Mouse (Mus musculus): Measurements from ENCODE around the gene Zmynd10. TPM values are rescaled to one million over a fixed set of nuclear protein-coding genes. Genes with fewer than 3 reads are reported as not detected.

The Zmynd10 gene
- total RNA-seq, 2 experiments from 2014 or later, result 1.0 to 1.1 TPM

- DNase-seq (ENCODE audit: low spot score in 2 of 2), result no peak
These were observed 7.2 kb upstream of the Zmynd10 start for GRCm38 (mm10) chr9:107539940-107540339.

- DNase-seq (ENCODE audit: low spot score in 2 of 2), result no peak
These were observed 6.7 kb upstream of the Zmynd10 start for GRCm38 (mm10) chr9:107540420-107540819.

GRCm38 (mm10) chr9:107541005-107541404 lies 6.1 kb upstream of the Zmynd10 start:
- no peak for DNase-seq (ENCODE audit: low spot score in 2 of 2)

DNA sequence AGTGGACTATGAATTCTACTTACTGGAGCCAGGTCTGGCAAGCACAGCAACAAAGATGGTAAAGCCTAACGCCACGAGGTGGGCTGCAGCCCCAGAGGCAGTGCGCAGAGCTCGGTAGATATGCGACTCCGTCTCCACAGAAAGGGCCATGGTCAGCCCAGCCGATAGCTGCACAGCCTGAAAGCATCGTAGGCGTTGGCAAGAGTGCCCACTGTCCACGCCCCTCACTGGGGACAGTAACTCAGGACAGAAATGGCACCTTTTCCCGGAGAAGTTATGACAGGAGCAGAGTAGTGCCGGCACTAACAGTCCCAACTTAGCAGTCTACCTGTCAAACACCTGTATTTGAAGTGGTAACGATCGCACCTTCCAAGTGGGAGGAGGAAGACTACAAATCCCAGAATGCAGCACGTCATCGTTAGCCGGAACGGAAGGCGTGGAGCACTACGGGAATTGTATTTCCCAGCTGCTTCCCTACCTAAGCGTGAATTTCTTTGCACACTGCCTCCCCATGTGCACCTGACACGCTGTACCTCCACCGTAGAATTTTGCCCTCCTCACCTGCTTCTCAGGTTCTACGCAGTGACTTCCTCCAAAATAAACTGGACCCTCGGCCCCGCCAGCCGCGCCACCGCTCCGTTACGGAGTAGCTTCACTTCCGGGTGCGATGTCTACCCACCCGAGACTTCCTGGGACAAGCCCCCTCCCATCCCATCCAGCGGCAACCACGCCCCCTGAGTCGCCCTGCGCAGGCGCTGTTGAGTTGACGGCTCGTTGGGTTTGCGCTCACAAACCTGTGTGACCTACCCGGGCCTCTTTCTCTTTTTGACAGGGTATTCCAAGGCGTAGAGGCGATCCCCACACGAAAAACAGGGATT lies 5.4 kb upstream of the Zmynd10 start, which contains the start of the genes Cyb561d2 and Nprl2:
Cyb561d2 (minus strand) TSS at position 720 of the 878 bp plus-strand sequence.
Nprl2 (plus strand) TSS at position 753 of the 878 bp plus-strand sequence.
- peak; percentile 93 for DNase-seq (ENCODE audit: low spot score in 2 of 2)

DNA sequence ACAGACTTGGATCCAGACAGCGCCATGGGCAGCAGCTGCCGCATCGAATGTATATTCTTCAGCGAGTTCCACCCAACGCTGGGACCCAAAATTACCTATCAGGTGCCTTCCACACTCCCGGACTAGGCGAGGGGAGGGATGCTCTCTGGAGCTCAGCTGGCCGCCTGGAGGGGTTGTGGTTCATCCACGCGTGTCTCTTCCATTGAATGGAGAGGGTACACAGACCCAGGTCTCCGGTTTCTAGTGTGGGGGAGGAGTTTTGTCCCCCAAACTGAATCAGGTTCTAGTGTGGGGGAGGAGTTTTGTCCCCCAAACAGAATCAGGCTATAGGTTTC lies 4.8 kb upstream of the Zmynd10 start:
- DNase-seq (ENCODE audit: low spot score in 2 of 2), result no peak

DNA sequence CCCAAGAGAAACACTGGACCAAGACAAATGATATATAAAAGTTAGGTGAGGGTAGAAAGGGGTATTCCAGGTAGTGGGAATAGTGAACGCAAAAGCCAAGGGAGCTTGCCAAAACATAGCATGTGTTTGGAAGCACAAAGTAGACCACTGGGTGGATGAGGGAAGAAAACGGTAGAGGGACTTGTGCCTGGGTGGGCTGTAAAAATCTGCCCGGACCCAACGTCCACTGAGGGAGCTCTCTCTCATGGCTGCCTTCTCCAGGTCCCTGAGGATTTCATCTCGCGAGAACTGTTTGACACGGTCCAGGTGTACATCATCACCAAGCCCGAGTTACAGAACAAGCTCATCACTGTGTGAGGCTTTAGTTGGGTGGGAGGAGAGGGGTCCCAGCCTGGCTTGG lies 4.4 kb upstream of the Zmynd10 start:
- no peak for DNase-seq (ENCODE audit: low spot score in 2 of 2)

GRCm38 (mm10) chr9:107543299-107543698 lies 3.8 kb upstream of the Zmynd10 start:
- DNase-seq (ENCODE audit: low spot score in 2 of 2), result no peak

DNA sequence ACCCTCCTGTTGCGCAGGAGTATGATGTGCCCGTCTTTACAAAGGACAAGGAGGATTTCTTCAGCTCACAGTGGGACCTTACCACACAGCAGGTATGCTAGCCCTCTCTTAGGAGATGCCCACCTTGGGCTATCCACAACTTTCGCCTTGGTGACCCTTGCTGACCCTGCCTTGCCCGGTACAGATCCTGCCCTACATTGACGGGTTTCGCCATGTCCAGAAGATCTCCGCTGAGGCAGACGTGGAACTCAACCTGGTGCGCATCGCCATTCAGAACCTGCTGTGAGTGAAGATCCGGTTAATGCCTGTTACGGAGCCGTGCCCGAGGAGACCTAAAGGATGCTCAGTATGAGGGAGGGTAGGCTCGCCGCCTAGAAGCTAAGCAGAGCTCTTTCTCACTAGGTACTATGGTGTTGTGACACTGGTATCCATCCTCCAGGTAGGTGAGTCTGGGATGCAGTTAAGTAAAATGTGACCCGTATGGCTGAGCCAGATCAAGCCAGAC lies 2.9 kb upstream of the Zmynd10 start:
- no peak for DNase-seq (ENCODE audit: low spot score in 2 of 2)

DNA sequence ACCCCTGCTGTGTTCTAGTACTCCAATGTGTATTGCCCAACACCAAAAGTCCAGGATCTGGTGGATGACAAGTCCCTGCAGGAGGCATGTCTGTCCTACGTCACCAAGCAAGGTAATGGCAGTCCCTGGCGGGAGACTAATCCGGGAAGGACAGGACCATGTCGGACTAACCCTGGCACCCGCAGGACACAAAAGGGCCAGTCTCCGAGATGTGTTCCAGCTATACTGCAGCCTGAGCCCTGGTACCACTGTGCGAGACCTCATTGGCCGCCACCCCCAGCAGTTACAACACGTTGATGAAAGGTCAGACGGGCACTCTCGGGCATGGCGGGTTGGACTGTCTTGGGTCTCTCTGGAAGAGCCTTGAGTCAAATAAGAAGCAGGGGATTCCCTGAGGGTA lies 2.4 kb upstream of the Zmynd10 start:
- no peak for DNase-seq (ENCODE audit: low spot score in 2 of 2)

DNA sequence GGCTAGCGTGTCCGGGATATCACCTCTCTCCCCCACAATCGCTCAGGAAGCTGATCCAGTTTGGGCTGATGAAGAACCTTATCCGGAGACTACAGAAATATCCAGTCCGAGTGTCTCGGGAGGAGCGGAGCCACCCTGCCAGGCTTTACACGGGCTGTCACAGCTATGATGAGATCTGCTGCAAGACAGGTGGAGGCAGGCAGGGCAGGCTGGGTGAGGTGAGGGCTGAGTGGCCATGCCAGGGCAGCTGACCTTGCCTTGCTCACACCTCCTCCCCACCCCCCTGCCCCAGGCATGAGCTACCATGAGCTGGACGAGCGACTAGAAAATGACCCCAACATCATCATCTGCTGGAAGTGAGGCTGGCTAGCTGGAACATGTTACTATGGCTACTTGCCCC lies 1.9 kb upstream of the Zmynd10 start:
- DNase-seq (ENCODE audit: low spot score in 2 of 2), result no peak

- peak; percentile 77 to 79 for DNase-seq (ENCODE audit: low spot score in 2 of 2)
These were observed 1.5 kb upstream of the Zmynd10 start for GRCm38 (mm10) chr9:107545602-107546001.

DNA sequence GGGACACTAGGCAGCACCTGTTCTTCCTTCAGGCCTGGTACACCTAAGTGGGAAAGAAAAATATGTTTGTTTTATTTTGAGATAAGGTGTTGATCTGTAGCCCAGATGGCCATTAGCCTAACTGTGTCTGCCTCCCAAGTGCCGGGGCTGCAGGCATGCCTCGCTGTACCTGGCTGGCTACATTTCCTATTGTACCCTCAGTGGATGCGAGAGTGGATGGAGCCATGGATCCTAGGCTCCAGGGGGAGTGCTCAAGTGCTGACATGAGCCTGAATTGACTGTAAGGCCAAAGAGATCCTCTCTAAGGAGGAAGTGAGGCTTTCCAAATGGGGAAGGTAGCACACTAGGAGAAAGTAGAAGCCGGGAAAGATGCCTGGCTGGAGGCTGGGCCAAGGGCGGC lies 859 bp downstream of the Zmynd10 start:
- DNase-seq (ENCODE audit: low spot score in 2 of 2), result no peak

GRCm38 (mm10) chr9:107548820-107549219 lies 1.7 kb downstream of the Zmynd10 start:
- DNase-seq (ENCODE audit: low spot score in 2 of 2), result no peak

GRCm38 (mm10) chr9:107549297-107550074 lies 2.4 kb downstream of the Zmynd10 start:
- no peak for DNase-seq (ENCODE audit: low spot score in 2 of 2)

DNA sequence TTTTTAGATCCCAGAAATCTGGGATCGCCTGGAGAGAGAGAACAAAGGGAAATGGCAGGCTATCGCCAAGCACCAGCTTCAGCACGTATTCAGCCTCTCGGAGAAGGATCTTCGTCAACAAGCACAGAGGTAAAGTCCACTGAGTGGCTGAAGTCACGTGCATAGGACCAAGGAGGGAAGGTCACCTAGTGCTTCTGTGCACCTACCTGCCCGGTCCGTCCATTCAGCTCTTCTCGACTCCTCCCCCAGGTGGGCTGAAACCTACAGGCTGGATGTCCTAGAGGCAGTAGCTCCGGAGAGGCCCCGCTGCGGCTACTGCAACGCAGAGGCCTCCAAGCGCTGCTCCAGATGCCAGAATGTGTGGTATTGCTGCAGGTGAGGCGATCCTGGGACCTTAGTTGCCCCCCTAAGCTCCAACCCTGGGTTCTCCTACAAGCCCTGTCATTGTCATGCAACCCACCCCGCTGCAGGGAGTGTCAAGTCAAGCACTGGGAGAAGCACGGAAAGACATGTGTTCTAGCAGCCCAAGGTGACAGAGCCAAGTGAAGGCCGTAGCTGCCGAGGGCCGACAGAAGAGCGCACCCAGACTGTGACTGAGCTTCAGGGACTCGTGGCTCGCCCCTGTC lies 3.5 kb downstream of the Zmynd10 start:
- no peak for DNase-seq (ENCODE audit: low spot score in 2 of 2)

GRCm38 (mm10) chr9:107551117-107551889 lies 4.2 kb downstream of the Zmynd10 start, which contains the start of gene Rassf1:
Gene Rassf1, plus strand, starts transcription at chr9:107551555.
- peak; percentile 64 to 72 for DNase-seq (ENCODE audit: low spot score in 2 of 2)

DNA sequence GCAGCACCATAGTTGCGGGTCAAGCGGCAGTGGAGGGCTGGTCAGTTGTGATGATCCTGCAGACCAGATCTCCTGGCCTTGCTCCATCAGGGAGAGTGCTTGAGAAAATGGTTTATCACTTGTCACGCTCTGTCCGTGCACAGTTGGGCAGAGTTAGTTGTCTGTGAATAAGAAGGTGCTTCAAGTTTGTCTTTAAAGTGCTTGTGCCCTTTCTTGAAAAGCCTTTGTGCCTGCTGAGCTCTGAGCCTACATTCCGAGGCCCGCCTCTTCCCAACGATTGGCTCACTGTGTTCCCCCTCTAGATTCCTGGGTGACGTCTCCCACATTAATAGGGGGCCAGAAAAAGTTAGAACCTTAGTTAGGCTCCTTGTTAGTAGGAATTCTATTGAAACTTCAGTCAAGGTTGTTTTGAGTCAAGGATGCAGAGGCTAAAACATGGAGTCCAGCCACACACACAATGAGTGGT lies 4.8 kb downstream of the Zmynd10 start:
- DNase-seq (ENCODE audit: low spot score in 2 of 2), result no peak

GRCm38 (mm10) chr9:107552690-107553393 lies 5.7 kb downstream of the Zmynd10 start:
- DNase-seq (ENCODE audit: low spot score in 2 of 2), result no peak

DNA sequence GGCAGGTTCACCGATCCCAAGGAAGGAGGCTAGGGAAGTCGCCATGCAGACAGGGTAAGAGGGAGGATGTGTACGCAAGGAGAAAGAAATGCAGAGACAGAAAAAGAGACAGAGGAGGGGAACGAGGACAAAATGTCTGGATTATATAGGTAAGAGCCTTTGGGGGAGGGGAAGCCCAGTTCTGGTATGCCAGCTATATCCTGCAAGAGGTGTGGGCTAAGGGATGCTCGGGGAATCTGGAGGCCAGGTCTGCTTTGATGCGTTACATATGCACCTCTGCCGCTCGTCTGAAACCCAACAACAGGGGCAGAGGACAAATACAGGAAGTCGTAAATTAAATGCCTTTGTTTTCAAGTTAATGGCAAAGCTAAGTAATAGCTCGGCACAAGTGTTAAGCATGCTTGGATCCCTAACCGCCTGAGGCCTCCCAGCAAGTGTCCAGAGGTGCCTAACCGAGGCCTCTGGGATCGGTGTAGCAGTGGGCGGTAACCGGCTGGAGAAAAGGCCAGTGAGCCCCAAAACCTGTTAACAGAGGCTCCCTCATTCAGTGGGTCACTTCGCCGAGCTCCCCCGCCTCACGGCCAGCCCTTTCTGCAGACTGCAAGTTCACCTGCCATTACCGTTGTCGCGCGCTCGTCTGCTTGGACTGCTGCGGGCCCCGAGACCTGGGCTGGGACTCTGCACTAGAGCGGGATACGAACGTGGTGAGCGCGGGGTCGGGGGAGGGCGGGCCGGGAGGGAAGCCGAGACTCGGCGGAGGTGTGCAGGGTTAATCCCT lies 6.6 kb downstream of the Zmynd10 start:
- peak in 1 of 2 experiments; percentile 54 for DNase-seq (ENCODE audit: low spot score in 2 of 2)

All from adrenal gland, adult 18-20 months (tissue).